Mouse (Mus musculus) olfactory bulb, adult 2 months (tissue): ENCODE results near the gene Gm15319. TPM values are rescaled to one million over a fixed set of nuclear protein-coding genes. Genes with fewer than 3 reads are reported as not detected.
"Not testable (repeated sequence)": the region's sequence is repeated elsewhere in the genome, so short reads cannot be mapped to it uniquely, and the experiment has no call there.

Experiments used
- H3K27ac ChIP-seq: fragments of 200-500 bp; 2 replicates; pipeline ENCODE4 v1.5.1; 2012; ENCODE audit warnings: low read depth, low read length; ENCODE audit not compliant: insufficient read depth
- H3K4me1 ChIP-seq: fragments of 200-500 bp; 2 replicates; pipeline ENCODE4 v1.6.1; 2012; ENCODE audit warnings: low read length; ENCODE audit not compliant: control insufficient read depth, insufficient read depth
- H3K4me3 ChIP-seq: fragments of 200-500 bp; 2 replicates; pipeline ENCODE4 v1.5.1; 2012; ENCODE audit warnings: mild to moderate bottlenecking, low read depth, low read length, moderate library complexity; ENCODE audit not compliant: insufficient read depth
- WGBS: fragments of 180-500 bp; shearing (Covaris S2); methylation state at CpG from one replicate; pipeline ENCODE4 v1.1.7; 2018; 5-methylcytosine and 5-hydroxymethylcytosine counted together
- polyA plus RNA-seq: library from polyadenylated mRNA; stranded (reverse); fragments of >200 nt; gene quantifications from 2 replicates; pipeline ENCODE4 v1.2.4, GENCODE M21; 2012; ENCODE audit warnings: low replicate concordance; ENCODE audit not compliant: missing spikeins, insufficient read depth, insufficient read length

Gm15319 gene
- polyA plus RNA-seq, 1 experiment: not detected

- H3K4me1 ChIP-seq, H3K27ac ChIP-seq, H3K4me3 ChIP-seq: not testable (repeated sequence)
- WGBS: 87% methylated on average over 3 of the region's 3 CpGs
Measured at GRCm38 (mm10) chr8:20287706-20288105, 75.3 kb downstream of the Gm15319 start.
